Mouse (Mus musculus): Measurements from ENCODE around the gene Gba2. TPM values are rescaled to one million over a fixed set of nuclear protein-coding genes. Genes with fewer than 3 reads are reported as not detected.
A peak's percentile ranks its signal among the peaks of the same experiment; 100 is the strongest.

Gba2 gene
- polyA plus RNA-seq, 1 experiment from 2014 or later: 17.9 TPM

GRCm38 (mm10) chr4:43584444-43585416 is 6.1 kb upstream of the Gba2 start, which contains the start of gene Msmp:
TSS of gene Msmp (minus strand) at chr4:43584494.
- H3K4me2 ChIP-seq (replicated peaks; ENCODE audit: low read depth, low read length): no peak within 1 kb of the TSS
- peak; percentile 37; the same call in 1 of the 2 replicates for ATAC-seq (ENCODE audit: low FRiP score, low TSS enrichment)
- H3K4me1 ChIP-seq (ENCODE audit: control insufficient read depth, insufficient read depth, low read length): peaks cover 16% of the 10 kb centered on the region; the same call in 1 of the 2 replicates
- no peaks in the 10 kb centered on the region for H3K27me3 ChIP-seq (ENCODE audit: control insufficient read depth, insufficient read depth, low read length)
- no peak within 1 kb of the TSS for H3K9ac ChIP-seq (ENCODE audit: low read depth, low read length)
- no peaks in the 10 kb centered on the region for H3K9me3 ChIP-seq (ENCODE audit: control insufficient read depth, low read length)
- H3K36me3 ChIP-seq (ENCODE audit: control insufficient read depth, insufficient read depth, low read length): peaks cover 37% of the 10 kb centered on the region
- WGBS: 66% methylated on average over 12 of the region's 12 CpGs
- no peak within 1 kb of the TSS for H3K27ac ChIP-seq (ENCODE audit: low read depth, low read length)
- H3K4me3 ChIP-seq (ENCODE audit: low read length): no peak within 1 kb of the TSS

DNA sequence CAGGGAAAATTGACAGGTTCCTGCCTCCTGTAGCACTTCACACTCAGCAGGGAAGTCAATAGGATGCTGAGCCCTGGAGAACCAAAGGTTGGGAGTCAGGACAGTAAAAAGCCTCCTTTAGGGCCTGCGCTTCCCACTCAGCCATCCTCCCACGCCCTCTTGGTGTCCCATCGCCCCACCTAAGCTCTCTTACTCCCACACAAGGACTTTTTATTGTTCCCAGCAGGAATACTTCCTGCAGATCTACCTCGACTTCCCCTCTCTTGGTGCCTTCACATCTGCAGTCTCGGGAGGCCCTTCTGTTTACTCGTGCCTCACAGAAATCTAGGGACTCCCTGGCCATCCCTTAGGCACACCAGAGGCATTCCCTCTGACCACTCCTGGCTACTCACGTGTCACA is 4.7 kb upstream of the Gba2 start:
- Histone ChIP-seq H3K27me3 (ENCODE audit: control insufficient read depth, insufficient read depth, low read length) (no peaks in the 10 kb centered on the region), H3K4me2 (replicated peaks; ENCODE audit: low read depth, low read length) (no peak overlapping the region), H3K9ac (ENCODE audit: low read depth, low read length) (no peak overlapping the region), H3K4me1 (ENCODE audit: control insufficient read depth, insufficient read depth, low read length) (peaks cover 22% of the 10 kb centered on the region; the same call in 1 of the 2 replicates), H3K9me3 (ENCODE audit: control insufficient read depth, low read length) (no peaks in the 10 kb centered on the region), H3K36me3 (ENCODE audit: control insufficient read depth, insufficient read depth, low read length) (peaks cover 37% of the 10 kb centered on the region), H3K4me3 (ENCODE audit: low read length) (no peak overlapping the region), H3K27ac (ENCODE audit: low read depth, low read length) (no peak overlapping the region)
- ATAC-seq (ENCODE audit: low FRiP score, low TSS enrichment): no peak
- 63% methylated on average over 7 of the region's 7 CpGs for WGBS

DNA sequence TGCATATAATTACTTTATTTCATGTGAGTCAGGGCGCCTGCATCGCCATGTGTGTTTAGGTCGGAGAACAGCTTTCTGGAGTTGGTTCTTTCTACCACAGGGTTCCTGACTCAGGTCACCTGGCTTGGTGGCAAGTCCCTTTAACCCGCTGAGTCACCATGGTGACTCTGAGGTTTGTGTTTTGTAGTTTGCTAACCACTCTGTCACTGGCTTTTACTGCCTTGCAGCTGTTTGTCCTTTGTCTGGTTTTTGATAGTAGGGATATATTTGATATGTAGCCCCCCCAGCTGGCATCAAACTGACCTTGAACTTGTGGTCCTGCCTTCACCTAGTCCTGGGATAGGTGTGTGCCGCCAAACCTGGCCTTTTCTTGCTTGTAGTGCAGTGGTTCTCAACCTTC is 3.6 kb upstream of the Gba2 start:
- peaks cover 20% of the 10 kb centered on the region; the same call in 1 of the 2 replicates for H3K4me1 ChIP-seq (ENCODE audit: control insufficient read depth, insufficient read depth, low read length)

DNA sequence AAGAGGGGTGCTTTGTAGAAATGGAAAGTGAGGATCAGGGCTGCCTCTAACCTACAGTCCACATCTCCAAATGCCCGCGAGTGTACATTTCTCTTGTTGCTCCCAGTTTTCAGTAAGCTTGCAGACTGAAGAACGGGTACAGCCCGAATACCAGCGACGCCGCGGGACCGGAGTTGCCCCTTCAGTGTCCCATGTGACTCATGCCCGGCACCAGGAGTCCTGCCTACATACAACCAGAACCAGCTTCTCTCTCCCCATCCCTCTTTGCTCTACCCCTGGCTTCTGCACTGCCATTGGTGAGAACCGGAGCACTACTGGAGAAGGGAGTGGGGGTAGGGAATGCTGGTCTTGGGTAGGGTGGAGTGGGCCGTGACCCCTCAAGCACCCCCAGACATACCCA is 2.7 kb upstream of the Gba2 start:
- H3K4me3 ChIP-seq (ENCODE audit: low read length): no peak overlapping the region
- H3K36me3 ChIP-seq (ENCODE audit: control insufficient read depth, insufficient read depth, low read length): peaks cover 37% of the 10 kb centered on the region
- no peak for ATAC-seq (ENCODE audit: low FRiP score, low TSS enrichment)
- H3K9ac ChIP-seq (ENCODE audit: low read depth, low read length): no peak overlapping the region
- no peak overlapping the region for H3K4me2 ChIP-seq (replicated peaks; ENCODE audit: low read depth, low read length)
- H3K27me3 ChIP-seq (ENCODE audit: control insufficient read depth, insufficient read depth, low read length): no peaks in the 10 kb centered on the region
- H3K4me1 ChIP-seq (ENCODE audit: control insufficient read depth, insufficient read depth, low read length): peaks cover 28% of the 10 kb centered on the region; the same call in 1 of the 2 replicates
- H3K9me3 ChIP-seq (ENCODE audit: control insufficient read depth, low read length): no peaks in the 10 kb centered on the region
- H3K27ac ChIP-seq (ENCODE audit: low read depth, low read length): no peak overlapping the region
- 98% methylated on average over 12 of the region's 12 CpGs for WGBS

More for the DNA sequence above, 3.6 kb upstream of the Gba2 start:
- no peak overlapping the region for H3K4me3 ChIP-seq (ENCODE audit: low read length)
- H3K27me3 ChIP-seq (ENCODE audit: control insufficient read depth, insufficient read depth, low read length): no peaks in the 10 kb centered on the region
- no peak overlapping the region for H3K4me2 ChIP-seq (replicated peaks; ENCODE audit: low read depth, low read length)
- no peak overlapping the region for H3K9ac ChIP-seq (ENCODE audit: low read depth, low read length)
- no peaks in the 10 kb centered on the region for H3K9me3 ChIP-seq (ENCODE audit: control insufficient read depth, low read length)
- H3K36me3 ChIP-seq (ENCODE audit: control insufficient read depth, insufficient read depth, low read length): peaks cover 37% of the 10 kb centered on the region
- ATAC-seq (ENCODE audit: low FRiP score, low TSS enrichment): no peak
- 88% methylated on average over 5 of the region's 5 CpGs for WGBS
- H3K27ac ChIP-seq (ENCODE audit: low read depth, low read length): no peak overlapping the region

DNA sequence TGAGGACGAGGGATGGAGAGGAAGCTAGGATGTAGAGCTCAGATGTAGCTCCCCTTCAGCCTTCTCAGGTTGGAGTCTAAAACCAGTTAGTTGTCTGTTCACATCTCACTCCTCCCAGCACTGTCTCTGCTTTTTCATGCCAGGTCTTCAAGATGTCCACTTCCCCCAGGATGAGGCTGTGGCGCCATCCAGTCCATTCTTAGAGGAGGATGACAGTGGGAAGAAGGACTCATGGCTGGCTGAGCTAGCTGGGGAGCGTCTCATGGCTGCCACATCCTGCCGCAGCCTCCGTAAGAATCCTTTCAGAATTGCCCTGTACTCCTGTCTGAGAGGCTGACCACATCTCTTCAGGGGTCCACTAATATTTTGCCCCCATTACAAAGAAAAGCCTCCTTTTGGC is 2.0 kb upstream of the Gba2 start:
- peaks cover 26% of the 10 kb centered on the region for H3K4me1 ChIP-seq (ENCODE audit: control insufficient read depth, insufficient read depth, low read length)
- no peak overlapping the region for H3K27ac ChIP-seq (ENCODE audit: low read depth, low read length)
- H3K36me3 ChIP-seq (ENCODE audit: control insufficient read depth, insufficient read depth, low read length): peaks cover 37% of the 10 kb centered on the region
- H3K9ac ChIP-seq (ENCODE audit: low read depth, low read length): no peak overlapping the region
- WGBS: 89% methylated on average over 5 of the region's 5 CpGs
- H3K9me3 ChIP-seq (ENCODE audit: control insufficient read depth, low read length): no peaks in the 10 kb centered on the region
- no peak for ATAC-seq (ENCODE audit: low FRiP score, low TSS enrichment)
- no peak overlapping the region for H3K4me3 ChIP-seq (ENCODE audit: low read length)
- no peak overlapping the region for H3K4me2 ChIP-seq (replicated peaks; ENCODE audit: low read depth, low read length)
- no peaks in the 10 kb centered on the region for H3K27me3 ChIP-seq (ENCODE audit: control insufficient read depth, insufficient read depth, low read length)

DNA sequence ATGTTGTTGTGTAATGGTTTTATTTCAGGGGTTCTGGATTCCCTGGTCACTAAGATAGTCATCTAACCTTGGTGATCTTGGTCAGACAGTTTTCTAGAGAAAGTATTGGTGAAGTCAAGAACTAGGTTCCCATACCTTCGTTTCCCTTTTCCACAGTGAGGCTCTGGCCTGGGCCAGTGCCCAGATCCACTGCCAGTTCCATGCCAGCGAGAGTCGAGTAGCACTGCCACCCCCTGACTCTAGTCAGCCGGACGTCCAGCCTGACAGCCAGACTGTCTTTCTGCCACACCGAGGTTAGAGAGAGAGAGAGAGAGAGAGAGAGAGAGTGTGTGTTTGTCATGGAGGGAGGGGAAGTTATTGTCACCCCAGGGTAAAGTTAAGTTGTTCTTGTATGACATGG is 1.1 kb upstream of the Gba2 start:
- H3K9ac ChIP-seq (ENCODE audit: low read depth, low read length): peak overlapping the region; percentile 76; the same call in 1 of the 2 replicates
- H3K4me2 ChIP-seq (replicated peaks; ENCODE audit: low read depth, low read length): peak overlapping the region; percentile 77
- no peaks in the 10 kb centered on the region for H3K27me3 ChIP-seq (ENCODE audit: control insufficient read depth, insufficient read depth, low read length)
- H3K9me3 ChIP-seq (ENCODE audit: control insufficient read depth, low read length): no peaks in the 10 kb centered on the region
- H3K36me3 ChIP-seq (ENCODE audit: control insufficient read depth, insufficient read depth, low read length): peaks cover 37% of the 10 kb centered on the region
- H3K4me3 ChIP-seq (ENCODE audit: low read length): peak overlapping the region; percentile 82
- peaks cover 23% of the 10 kb centered on the region for H3K4me1 ChIP-seq (ENCODE audit: control insufficient read depth, insufficient read depth, low read length)
- ATAC-seq (ENCODE audit: low FRiP score, low TSS enrichment): no peak
- H3K27ac ChIP-seq (ENCODE audit: low read depth, low read length): no peak overlapping the region
- 91% methylated on average over 6 of the region's 6 CpGs for WGBS

- Histone ChIP-seq H3K4me2 (replicated peaks; ENCODE audit: low read depth, low read length) (peak overlapping the region; percentile 77), H3K9me3 (ENCODE audit: control insufficient read depth, low read length) (no peaks in the 10 kb centered on the region), H3K9ac (ENCODE audit: low read depth, low read length) (peak overlapping the region; percentile 76), H3K27me3 (ENCODE audit: control insufficient read depth, insufficient read depth, low read length) (no peaks in the 10 kb centered on the region), H3K4me3 (ENCODE audit: low read length) (peak overlapping the region; percentile 82), H3K4me1 (ENCODE audit: control insufficient read depth, insufficient read depth, low read length) (peaks cover 23% of the 10 kb centered on the region), H3K36me3 (ENCODE audit: control insufficient read depth, insufficient read depth, low read length) (peaks cover 37% of the 10 kb centered on the region), H3K27ac (ENCODE audit: low read depth, low read length) (peak overlapping the region; percentile 72; the same call in 1 of the 2 replicates)
- ATAC-seq (ENCODE audit: low FRiP score, low TSS enrichment): no peak
- 3% methylated on average over 10 of the region's 10 CpGs for WGBS
Measured at GRCm38 (mm10) chr4:43579256-43579655, 583 bp upstream of the Gba2 start.

DNA sequence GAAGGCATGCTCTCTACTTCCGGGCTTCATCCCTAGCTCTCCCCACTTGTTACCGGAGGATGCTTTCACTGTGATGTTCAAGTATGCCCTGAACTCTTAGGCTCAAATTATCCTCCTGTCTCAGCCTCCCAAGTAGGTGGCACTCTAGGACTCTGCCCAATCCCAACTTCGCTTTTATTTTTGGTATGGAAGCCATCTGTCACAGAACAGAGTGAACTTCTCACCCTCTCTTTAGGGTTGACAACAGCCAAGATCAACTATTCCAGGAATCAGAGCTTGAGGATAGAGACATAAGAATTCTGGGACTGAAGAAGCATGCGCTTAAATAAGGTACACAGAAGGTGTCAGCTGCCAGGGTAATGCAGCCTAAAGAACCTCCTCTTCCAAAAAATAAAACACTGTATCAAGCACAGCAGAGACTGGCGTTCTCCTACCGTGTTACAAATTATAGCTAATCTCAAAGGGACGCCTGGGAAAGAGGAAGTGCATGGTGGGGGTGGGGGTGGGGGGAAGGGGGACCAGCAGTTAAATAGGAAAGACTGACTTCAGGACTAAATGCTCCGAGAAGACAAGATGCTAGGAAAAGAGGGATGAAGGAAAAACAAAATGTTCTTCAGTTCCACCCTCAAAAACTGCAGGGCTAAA is 1.3 kb downstream of the Gba2 start:
- Histone ChIP-seq H3K9ac (ENCODE audit: low read depth, low read length) (peak overlapping the region; percentile 76; the same call in 1 of the 2 replicates), H3K27ac (ENCODE audit: low read depth, low read length) (no peak overlapping the region), H3K4me3 (ENCODE audit: low read length) (peak overlapping the region; percentile 82), H3K9me3 (ENCODE audit: control insufficient read depth, low read length) (no peaks in the 10 kb centered on the region), H3K36me3 (ENCODE audit: control insufficient read depth, insufficient read depth, low read length) (peaks cover 34% of the 10 kb centered on the region), H3K4me2 (replicated peaks; ENCODE audit: low read depth, low read length) (peak overlapping the region; percentile 77), H3K27me3 (ENCODE audit: control insufficient read depth, insufficient read depth, low read length) (no peaks in the 10 kb centered on the region), H3K4me1 (ENCODE audit: control insufficient read depth, insufficient read depth, low read length) (peaks cover 23% of the 10 kb centered on the region)
- no peak for ATAC-seq (ENCODE audit: low FRiP score, low TSS enrichment)
- WGBS: 45% methylated on average over 8 of the region's 8 CpGs

Data from kidney, embryonic 14.5 days (tissue).